Mouse (Mus musculus) heart, embryonic 14.5 days (tissue): ENCODE measurements around the gene Gan. TPM values are rescaled to one million over a fixed set of nuclear protein-coding genes. Genes with fewer than 3 reads are reported as not detected.
A peak's percentile ranks its signal among the peaks of the same experiment; 100 is the strongest.

Source experiments
- ATAC-seq: fragments of 200-750 bp; cut with Nextera tagmentation; 2 replicates; pipeline ENCODE4 v1.8.0; 2017; ENCODE audit warnings: low read depth, moderate TSS enrichment; ENCODE audit not compliant: insufficient number of reproducible peaks, insufficient read depth, low FRiP score
- H3K27ac ChIP-seq, 2 experiments: fragments of 200-500 bp in 1 of 2; fragments of 300-500 bp in 1 of 2; sonication (generic) in 1 of 2; replicated peaks in 1 of 2; 2 replicates each; pipeline ENCODE4 v1.5.1; 2012 to 2014; ENCODE audit warnings: low read depth in 2 of 2, low read length in 2 of 2, control low read depth in 1 of 2, mild to moderate bottlenecking in 1 of 2, mixed read lengths in 1 of 2; ENCODE audit not compliant: control insufficient read depth in 1 of 2, insufficient read depth in 1 of 2
- H3K27me3 ChIP-seq: fragments of 300-500 bp; sonication (generic); 2 replicates; pipeline ENCODE4 v1.6.1; 2014; ENCODE audit warnings: mild to moderate bottlenecking, low read length, control low read depth; ENCODE audit not compliant: control insufficient read depth, insufficient read depth
- H3K36me3 ChIP-seq: fragments of 300-500 bp; sonication (generic); 2 replicates; pipeline ENCODE4 v1.6.1; 2014; ENCODE audit warnings: mild to moderate bottlenecking, control low read depth, low read length, mixed read lengths; ENCODE audit not compliant: control insufficient read depth, insufficient read depth
- H3K4me1 ChIP-seq, 2 experiments: fragments of 200-500 bp in 1 of 2; fragments of 300-500 bp in 1 of 2; sonication (generic) in 1 of 2; 2 replicates each; pipeline ENCODE4 v1.6.1; 2012 to 2014; ENCODE audit warnings: low read length in 2 of 2, control low read depth in 1 of 2, mixed read lengths in 1 of 2; ENCODE audit not compliant: control insufficient read depth in 2 of 2, insufficient read depth in 2 of 2
- H3K4me2 ChIP-seq: fragments of 300-500 bp; sonication (generic); 2 replicates; pipeline ENCODE4 v1.6.1; 2014; ENCODE audit warnings: mild to moderate bottlenecking, low read length
- H3K4me3 ChIP-seq, 2 experiments: fragments of 200-500 bp in 1 of 2; fragments of 300-500 bp in 1 of 2; sonication (generic) in 1 of 2; 2 replicates each; pipeline ENCODE4 v1.5.1; 2012 to 2014; ENCODE audit warnings: low read length in 2 of 2, mild to moderate bottlenecking in 2 of 2, control low read depth in 1 of 2, low read depth in 1 of 2, moderate library complexity in 1 of 2; ENCODE audit not compliant: control insufficient read depth in 1 of 2, insufficient read depth in 1 of 2
- H3K9ac ChIP-seq: fragments of 300-500 bp; sonication (generic); 2 replicates; pipeline ENCODE4 v1.6.1; 2014; ENCODE audit warnings: mild to moderate bottlenecking, low read length
- H3K9me3 ChIP-seq: fragments of 300-500 bp; sonication (generic); 2 replicates; pipeline ENCODE4 v1.6.1; 2016; ENCODE audit warnings: low read length, control low read depth; ENCODE audit not compliant: control insufficient read depth
- WGBS: fragments of 180-500 bp; shearing (Covaris S2); extraction: QIAGEN DNeasy Blood & Tissue Kit; methylation state at CpG from one replicate; pipeline ENCODE4 v1.1.7; 2014; 5-methylcytosine and 5-hydroxymethylcytosine counted together
- polyA plus RNA-seq: library from polyadenylated mRNA; unstranded; fragments of >200 nt; fragmentation: Nextera tagmentation; extraction: Ambion mirVana; gene quantifications from 2 replicates; pipeline ENCODE4 v1.2.1, GENCODE M21; 2014

Gene Gan
- polyA plus RNA-seq, 1 experiment from 2014 or later = 1.3 TPM

- peak overlapping the region; percentile 94 for H3K4me2 ChIP-seq
- H3K27me3 ChIP-seq = no peaks in the 10 kb centered on the region
- no peak overlapping the region for H3K27ac ChIP-seq
- H3K9me3 ChIP-seq = no peaks in the 10 kb centered on the region
- 79% methylated on average over 11 of the region's 11 CpGs for WGBS
- ATAC-seq = no peak
- H3K4me1 ChIP-seq = peaks cover 31 to 39% of the 10 kb centered on the region in 2 experiments
- no peak overlapping the region for H3K4me3 ChIP-seq
- no peaks in the 10 kb centered on the region for H3K36me3 ChIP-seq
- peak overlapping the region; percentile 91; the same call in 1 of the 2 replicates for H3K9ac ChIP-seq
These were observed 101.6 kb downstream of the Gan start for GRCm38 (mm10) chr8:117259431-117260001.

- ATAC-seq = no peak
- 57% methylated on average over 14 of the region's 14 CpGs for WGBS
- Histone ChIP-seq H3K4me3 (no peak overlapping the region; a peak in 1 of 4 replicates), H3K36me3 (no peaks in the 10 kb centered on the region), H3K27me3 (no peaks in the 10 kb centered on the region), H3K27ac (no peak overlapping the region), H3K9me3 (no peaks in the 10 kb centered on the region), H3K9ac (peak overlapping the region; percentile 16; the same call in 1 of the 2 replicates), H3K4me1 (peaks cover 31 to 39% of the 10 kb centered on the region in 2 experiments), H3K4me2 (peak overlapping the region; percentile 16; the same call in 1 of the 2 replicates)
These were observed 102.4 kb downstream of the Gan start for GRCm38 (mm10) chr8:117260234-117260929.

- Histone ChIP-seq H3K4me1 (peaks cover 31 to 39% of the 10 kb centered on the region in 2 experiments), H3K9me3 (no peaks in the 10 kb centered on the region), H3K9ac (peak overlapping the region; percentile 16; the same call in 1 of the 2 replicates), H3K36me3 (no peaks in the 10 kb centered on the region), H3K4me2 (peak overlapping the region; percentile 16; the same call in 1 of the 2 replicates), H3K27ac (no peak overlapping the region), H3K27me3 (no peaks in the 10 kb centered on the region), H3K4me3 (no peak overlapping the region; a peak in 1 of 4 replicates)
- WGBS = 61% methylated on average over 14 of the region's 14 CpGs
- ATAC-seq = no peak
These were observed 103.1 kb downstream of the Gan start for GRCm38 (mm10) chr8:117260930-117261475.

GRCm38 (mm10) chr8:117261702-117262101 is 103.8 kb downstream of the Gan start:
- Histone ChIP-seq H3K9me3 (no peaks in the 10 kb centered on the region), H3K27me3 (no peaks in the 10 kb centered on the region), H3K36me3 (no peaks in the 10 kb centered on the region), H3K9ac (no peak overlapping the region), H3K27ac (no peak overlapping the region), H3K4me2 (no peak overlapping the region), H3K4me3 (no peak overlapping the region), H3K4me1 (peaks cover 31 to 39% of the 10 kb centered on the region in 2 experiments)
- no peak for ATAC-seq
- 45% methylated on average over 9 of the region's 9 CpGs for WGBS

- no peaks in the 10 kb centered on the region for H3K27me3 ChIP-seq
- no peaks in the 10 kb centered on the region for H3K36me3 ChIP-seq
- no peak overlapping the region for H3K27ac ChIP-seq
- H3K9me3 ChIP-seq = no peaks in the 10 kb centered on the region
- no peak overlapping the region for H3K9ac ChIP-seq
- ATAC-seq = no peak
- 41% methylated on average over 8 of the region's 8 CpGs for WGBS
- no peak overlapping the region for H3K4me3 ChIP-seq
- H3K4me2 ChIP-seq = no peak overlapping the region
- H3K4me1 ChIP-seq = peaks cover 31 to 39% of the 10 kb centered on the region in 2 experiments
These were observed 104.8 kb downstream of the Gan start for GRCm38 (mm10) chr8:117262685-117263084.

GRCm38 (mm10) chr8:117263442-117263841 is 105.5 kb downstream of the Gan start:
- ATAC-seq = no peak
- Histone ChIP-seq H3K4me1 (peaks cover 28 to 34% of the 10 kb centered on the region in 2 experiments), H3K4me2 (no peak overlapping the region), H3K9me3 (no peaks in the 10 kb centered on the region), H3K4me3 (no peak overlapping the region), H3K36me3 (no peaks in the 10 kb centered on the region), H3K9ac (no peak overlapping the region), H3K27me3 (no peaks in the 10 kb centered on the region), H3K27ac (no peak overlapping the region)
- 15% methylated on average over 4 of the region's 6 CpGs for WGBS

GRCm38 (mm10) chr8:117265079-117265478 is 107.1 kb downstream of the Gan start:
- no peak overlapping the region for H3K9ac ChIP-seq
- H3K27me3 ChIP-seq = no peaks in the 10 kb centered on the region
- ATAC-seq = no peak
- no peak overlapping the region for H3K27ac ChIP-seq
- no peaks in the 10 kb centered on the region for H3K9me3 ChIP-seq
- no peak overlapping the region for H3K4me3 ChIP-seq
- H3K4me2 ChIP-seq = no peak overlapping the region
- H3K4me1 ChIP-seq = peaks cover 18 to 20% of the 10 kb centered on the region in 2 experiments
- WGBS = 81% methylated on average over 5 of the region's 5 CpGs
- H3K36me3 ChIP-seq = no peaks in the 10 kb centered on the region
